Mouse (Mus musculus) thymus, postnatal 36 days (tissue): Measurements from ENCODE around the gene H2-DMb2.

ENCODE experiments used
- DNase-seq, 2 experiments: peaks; one replicate each; pipeline ENCODE4 v3.0.0; 2022; ENCODE audit warnings: mixed read lengths in 2 of 2

Gene H2-DMb2

DNA sequence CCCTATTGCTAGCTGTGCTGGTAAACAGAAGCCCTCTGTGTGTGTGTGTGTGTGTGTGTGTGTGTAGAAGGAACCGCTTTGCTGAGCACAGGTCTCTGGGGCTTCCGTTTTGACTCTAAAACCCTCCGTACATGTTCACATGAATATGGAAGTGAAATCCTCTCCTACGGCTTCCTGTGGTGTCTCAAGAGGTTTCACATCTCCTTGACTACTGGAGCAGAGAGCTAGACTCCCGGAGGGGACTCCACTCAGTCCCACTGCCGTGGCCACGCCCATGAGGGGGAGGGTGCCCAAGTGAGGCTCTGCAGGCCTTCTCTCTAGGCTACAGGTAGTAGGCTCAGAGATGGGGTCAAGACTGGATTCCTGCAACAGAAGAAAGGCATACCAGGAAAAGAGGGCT, at the start of gene H2-DMb2:
Gene H2-DMb2 (plus strand): TSS at position 275 of the 400 bp plus-strand sequence.
- peak; percentile 87 to 90 for DNase-seq

DNA sequence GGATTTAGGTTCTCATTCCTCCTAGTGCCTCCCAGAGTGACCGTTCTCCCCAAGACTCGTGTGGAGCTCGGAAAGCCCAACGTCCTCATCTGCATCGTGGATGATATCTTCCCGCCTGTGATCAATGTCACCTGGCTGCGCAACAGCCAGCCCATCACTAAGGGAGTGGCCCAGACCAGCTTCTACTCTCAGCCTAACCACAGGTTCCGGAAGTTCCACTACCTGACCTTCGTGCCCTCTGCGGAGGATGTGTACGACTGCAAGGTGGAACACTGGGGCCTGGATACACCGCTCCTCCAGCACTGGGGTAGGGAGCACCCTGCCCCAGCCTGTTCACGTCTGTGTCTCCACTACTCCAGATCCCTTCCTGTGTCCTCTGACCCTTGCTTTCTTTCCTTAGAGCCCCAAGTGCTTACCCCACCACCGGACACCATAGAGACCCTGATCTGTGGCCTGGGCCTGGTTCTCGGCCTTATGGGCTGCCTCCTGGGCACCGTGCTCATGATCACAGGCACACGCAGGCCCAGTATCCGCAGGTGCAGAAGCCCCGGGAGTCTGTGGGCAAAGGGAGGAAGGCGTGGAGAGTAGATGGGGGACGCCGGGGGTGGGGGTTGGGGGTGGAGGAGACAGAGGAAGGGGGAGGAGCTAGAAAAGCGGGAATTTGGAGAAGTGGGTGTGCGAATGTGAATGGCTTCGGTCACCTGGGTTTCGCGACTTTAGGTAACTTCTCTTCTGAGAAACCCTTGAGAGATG, 48.6 kb upstream of the H2-DMb2 start:
- DNase-seq: peak; percentile 48 to 68

DNA sequence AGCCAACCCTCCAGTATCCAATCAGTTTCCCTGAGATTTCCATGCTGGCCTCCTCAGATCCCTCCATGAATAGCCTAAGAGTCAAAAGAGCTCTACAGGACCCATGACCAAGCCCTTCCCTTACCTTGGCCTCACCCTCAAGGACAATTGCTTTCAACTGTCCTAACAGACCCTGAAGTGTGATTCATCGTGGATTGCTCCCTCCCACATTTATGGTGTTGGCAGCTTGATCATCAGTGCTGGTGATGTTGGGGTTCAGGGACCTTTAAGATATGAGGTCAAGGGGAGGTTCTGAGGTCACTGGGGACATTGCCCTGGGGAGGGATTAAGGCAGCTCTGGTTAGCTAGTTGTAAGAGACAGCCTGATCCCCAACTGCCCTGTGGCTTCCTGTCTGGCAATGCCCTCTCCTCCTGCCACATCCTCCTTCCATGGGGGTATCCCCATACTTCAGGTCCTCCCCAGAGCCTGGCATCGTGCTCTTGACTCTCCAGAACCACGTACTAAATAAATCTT, 46.6 kb upstream of the H2-DMb2 start:
- DNase-seq: no peak

DNA sequence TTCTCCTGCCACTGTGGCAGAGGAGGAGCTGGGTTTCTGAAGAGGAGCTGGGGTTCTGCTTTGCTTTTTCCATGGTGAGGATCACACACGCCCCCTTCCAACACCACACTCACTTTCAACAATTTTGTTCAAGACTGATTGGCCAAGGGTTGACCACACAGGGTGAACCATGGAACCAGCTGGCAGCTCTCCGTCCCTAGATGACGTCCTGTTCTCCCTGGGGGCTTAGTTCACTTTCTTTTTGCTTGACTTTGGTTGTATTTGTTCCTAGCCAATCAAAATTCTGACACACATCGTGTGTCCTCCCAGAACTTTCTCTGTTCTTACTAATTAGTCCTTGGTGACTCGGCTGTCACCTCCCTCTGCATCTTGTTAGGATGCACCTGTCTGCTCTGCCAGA, 45.8 kb upstream of the H2-DMb2 start:
- no peak for DNase-seq

DNA sequence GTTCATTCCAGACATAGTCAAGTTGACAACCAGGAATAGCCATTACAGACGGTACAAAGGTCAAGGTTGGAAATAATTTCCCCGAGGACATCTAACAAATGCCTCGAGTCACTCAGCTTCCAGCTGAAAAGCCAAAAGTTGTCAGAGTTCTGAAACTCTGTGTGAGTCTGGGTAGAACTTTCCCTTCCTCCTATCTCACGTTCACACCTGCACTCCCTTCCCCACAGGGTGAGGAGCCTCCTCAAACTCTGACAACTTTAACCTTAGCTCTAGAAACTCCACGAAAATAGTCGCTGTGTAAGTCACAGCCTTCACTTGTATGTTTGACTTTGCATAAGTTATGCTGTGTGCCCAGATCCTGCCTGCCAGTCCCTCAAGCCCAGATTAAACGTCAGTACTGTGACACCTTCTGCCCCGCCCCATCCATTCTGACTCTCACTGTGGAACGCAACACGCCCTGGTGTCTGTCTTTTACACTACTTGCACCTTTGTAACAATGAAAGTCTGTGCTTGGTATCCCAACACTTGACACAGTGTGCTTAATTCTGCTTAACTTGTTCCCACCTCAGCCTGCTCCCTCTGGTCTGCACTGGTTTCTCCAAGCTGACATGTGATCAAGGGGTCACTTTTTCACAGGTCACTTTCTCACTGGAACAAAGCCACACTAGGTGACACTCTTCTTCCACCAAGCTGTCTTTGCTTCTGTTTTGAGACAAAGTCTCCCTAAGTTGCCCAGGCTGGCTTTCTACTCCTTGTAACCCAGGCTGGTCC, 44.2 kb upstream of the H2-DMb2 start:
- no peak for DNase-seq

DNA sequence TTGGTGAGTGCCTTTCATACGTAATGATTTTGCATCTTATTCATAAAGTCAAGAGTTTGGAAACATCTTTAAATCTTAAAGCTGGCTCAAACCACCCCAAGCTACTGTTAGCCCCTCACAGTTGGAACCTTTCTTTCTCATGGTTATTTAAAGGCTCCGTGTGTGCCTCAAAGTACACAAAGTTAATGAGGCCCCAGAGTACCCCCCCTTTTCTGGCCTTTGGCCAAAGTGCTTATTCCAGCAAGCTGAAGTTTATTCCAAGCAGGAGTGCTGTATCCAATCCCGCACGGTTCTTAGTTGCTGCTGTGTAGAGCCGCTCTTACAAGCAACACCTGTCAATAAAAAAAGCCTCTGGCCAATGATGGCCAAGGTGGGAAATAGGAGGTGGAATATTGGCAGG, 43.6 kb upstream of the H2-DMb2 start:
- DNase-seq: no peak

DNA sequence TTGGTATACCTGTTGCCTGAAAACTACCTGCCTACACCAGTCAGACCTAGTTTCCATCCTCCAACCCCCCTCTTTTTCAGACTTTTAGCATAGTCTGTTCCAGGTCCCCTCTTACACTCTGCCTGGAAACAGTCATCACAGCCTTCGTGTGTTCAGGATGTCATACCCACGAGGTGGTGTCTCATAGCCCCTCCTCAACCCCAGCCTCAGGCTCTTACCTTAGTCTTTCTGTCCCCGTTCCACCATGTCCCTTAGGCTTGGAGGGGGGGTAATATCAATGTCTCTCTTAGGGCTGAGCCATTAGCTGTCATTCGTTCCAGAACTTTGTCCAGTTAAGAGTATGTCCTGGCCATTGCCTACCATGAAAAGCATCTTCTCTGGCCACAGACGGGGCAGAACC, 41.9 kb upstream of the H2-DMb2 start:
- no peak for DNase-seq

DNA sequence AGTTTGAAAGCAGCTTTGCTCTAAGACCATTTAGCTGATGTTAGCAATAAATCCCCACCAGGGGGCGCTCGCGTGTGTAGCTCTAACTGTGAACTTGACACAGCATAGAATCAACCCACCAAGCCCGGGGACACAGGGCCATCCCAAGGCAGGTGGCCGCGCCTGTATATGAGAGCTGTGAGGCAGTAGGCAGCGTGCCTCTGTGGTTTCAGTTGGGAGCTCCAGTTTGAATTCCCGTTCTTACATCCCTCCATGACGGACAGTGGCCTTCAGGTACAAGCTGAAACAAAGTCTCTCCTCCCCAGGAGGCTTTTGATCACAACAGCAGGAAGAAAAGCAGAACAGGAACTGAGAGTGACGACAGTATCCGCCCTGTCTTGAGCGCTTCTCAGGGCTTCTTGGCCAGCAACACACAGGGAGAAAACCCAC, 41.5 kb upstream of the H2-DMb2 start:
- peak; percentile 93 to 97 for DNase-seq

DNA sequence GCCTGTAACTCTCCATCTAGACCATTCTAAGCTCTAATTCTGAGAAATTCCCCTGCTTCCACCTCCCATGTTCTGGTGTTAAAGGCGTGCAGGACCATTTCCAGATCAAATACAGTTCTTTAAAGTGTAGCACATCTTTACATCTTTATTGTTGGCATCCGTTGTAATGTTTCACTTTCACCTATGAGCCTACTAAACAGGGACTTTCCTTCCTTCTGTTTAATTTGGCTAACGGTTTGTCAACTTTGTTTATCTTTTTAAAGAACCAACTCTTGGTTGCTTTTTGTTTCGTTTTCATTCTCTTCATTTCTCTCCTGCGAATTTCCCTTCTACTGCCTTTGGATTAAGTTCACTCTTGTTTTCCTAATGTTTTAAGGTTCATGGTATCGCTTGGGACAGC, 40.3 kb upstream of the H2-DMb2 start:
- DNase-seq: no peak

DNA sequence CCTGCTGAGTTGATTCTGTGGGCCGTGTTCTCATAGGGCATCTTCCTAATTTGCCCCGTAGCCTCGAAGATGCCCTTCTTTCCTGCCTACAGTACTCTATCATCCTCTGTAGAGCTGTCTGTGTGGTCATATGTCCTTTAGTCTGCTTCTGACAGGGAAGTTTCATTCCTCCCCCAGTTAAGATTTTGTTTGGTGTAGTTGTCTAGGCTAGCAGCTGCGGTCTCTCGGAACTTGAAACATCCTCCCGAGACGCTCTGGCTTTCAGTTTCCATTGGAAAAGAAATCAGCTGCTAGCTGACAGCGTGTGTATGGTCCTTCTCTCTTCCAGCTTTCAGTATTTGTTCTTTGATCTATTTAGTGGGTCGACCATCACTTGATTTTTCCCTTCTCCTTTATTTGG, 38.3 kb upstream of the H2-DMb2 start:
- DNase-seq: no peak

DNA sequence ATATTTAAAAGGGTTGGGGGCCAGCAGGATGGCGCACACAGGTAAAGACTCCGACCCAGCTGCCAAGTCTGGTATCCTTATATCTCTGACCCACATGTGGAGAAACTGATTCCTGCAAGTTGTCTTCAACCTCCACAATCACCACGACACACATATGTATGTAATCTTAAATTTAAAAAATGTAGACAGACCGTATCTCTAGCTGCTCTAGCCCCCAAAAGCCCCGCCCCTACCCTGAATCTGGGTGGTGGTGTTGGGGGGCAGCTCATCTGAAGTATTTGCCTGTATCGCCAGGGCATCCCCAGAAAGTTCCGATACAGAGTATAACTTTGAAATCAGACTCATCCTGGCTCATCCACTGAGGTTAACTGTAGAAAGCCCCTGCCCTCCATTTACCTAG, 36.6 kb upstream of the H2-DMb2 start:
- DNase-seq: no peak

DNA sequence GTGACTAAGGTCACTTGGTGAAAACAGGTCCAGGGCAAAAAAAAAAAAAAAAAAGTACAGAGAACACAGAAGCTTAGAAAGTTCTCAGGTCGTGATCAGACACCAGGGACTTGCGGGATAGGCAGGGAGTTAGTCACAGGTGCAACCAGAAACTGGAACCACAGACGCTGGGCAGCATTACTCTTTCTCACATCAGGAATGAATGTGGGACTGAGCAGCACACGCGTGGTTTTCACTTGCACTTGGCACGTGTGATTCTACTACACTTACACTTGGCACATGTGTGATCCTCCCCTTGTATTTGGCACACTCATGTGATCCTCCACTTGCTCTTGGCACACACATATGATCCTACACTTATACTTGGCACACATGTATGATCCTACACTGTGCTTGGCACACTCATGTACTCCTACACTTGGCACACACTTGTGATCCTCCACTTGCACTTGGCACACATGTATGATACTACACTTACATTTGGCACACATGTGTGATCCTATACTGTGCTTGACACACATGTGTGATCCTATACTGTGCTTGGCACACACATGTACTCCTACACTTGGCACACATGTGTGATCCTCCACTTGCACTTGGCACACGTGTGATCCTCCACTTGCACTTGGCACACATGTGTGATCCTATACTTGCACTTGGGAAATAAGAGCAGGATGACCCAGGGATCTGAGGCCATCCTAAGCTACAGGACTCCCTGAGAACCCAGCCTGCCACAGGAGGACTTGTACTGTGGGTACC, 35.8 kb upstream of the H2-DMb2 start:
- DNase-seq: no peak

DNA sequence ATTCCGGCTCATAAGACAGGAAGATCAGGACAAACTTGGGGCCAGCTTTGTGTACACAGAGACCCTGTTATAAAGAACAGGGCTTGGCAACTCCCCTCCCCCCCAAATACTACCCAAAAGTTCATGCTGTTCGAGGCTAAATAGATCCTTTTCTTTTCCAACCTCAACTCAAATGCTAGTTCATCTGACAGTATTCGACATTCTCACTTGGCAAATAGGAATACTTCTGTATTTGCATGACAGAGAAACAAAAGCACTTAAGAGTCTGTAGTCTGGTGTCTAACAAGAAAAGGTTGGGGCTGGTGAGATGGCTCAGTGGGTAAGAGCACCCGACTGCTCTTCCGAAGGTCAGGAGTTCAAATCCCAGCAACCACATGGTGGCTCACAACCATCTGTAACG, 34.6 kb upstream of the H2-DMb2 start:
- no peak for DNase-seq

DNA sequence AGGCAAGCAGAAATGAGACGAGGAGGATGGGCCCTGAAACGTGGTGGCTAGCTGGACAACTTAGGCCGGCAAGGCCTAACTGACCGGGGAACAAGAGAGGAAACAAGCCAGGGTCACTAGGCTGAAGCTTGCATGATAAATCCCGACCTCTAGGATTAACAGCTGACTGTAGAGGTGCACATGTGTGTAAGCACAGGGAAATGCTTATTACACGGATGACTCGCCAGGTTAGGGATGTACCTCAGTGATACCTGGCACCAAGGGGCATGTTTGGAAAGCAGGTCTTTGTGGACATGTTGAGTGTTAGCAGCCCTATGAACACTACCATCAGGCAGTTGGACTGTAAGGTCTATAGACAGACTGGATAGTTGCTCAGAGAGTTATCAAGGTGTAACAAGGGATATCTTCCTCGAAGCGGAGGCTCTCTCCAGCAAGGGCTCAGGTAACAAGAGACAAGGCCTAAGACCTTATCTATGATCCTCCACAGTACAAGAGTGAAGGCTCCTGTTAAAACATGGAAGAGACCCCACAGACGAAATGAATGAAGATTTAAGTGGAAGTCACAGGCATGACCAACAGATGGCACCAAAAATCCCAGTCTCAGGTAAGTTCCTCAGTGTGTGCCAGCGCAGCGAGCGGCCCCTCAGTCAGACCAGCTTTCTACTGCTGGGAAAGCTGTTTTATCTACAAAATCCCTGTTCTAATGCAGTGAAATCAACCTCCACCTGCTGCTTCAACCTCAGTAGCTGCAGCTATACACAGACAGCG, 33.9 kb upstream of the H2-DMb2 start:
- DNase-seq: peak; percentile 42 to 46

DNA sequence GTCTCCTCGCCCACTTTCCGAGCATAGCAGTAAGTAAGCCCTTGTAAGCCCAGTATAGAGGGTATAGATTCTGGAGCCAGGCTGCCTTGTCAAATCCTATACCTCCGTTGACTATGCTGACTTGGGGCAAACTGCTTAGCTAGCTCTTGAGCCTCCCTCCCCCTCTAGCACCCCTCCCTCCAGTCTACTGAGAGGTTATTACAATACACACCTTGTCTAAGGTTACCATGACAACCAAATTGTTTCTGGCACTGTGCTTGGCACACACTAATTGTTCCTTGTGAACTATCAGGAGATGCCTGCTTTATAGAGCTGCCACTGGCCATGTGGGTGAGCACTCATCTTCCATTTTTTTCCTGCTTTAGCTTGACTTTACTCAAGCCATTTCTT, 33.3 kb upstream of the H2-DMb2 start:
- DNase-seq: no peak

DNA sequence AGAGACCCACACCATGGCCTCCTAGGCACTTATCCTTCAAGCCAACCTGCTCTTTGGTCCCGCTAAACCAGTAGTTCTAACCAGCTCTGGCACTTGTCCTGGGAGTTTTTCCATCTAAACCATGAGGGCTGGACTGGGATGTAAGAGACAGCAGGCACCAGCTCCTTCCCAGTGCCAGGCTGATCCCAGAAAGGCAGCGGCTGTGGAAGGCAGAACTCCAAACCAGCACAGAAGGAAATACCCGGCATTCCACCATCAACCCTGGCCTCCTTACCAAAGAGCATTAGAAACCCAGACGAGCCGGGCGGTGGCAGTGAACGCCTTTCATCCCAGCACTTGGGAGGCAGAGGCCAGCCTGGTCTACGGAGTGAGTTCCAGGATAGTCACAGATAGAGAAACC, 32.8 kb upstream of the H2-DMb2 start:
- DNase-seq: no peak

DNA sequence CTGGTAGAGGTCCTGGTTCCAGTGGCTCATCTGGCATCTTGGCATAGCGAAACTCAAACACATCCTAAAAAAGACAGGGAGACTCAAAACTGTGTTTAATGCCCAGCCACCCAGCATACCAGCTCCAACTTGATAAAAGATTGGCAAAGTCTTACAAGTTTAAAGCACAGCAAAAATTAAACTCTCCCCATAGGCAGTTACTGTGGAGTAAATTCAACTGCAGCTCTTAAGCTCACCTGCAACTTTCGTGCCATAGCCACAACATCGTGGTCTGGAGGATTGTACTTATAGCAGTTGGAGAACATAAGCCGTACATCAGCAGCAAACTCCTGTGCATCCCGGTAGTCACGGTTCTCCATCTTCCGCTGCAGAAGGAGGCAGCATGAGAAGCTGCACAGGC, 29.0 kb upstream of the H2-DMb2 start:
- no peak for DNase-seq

DNA sequence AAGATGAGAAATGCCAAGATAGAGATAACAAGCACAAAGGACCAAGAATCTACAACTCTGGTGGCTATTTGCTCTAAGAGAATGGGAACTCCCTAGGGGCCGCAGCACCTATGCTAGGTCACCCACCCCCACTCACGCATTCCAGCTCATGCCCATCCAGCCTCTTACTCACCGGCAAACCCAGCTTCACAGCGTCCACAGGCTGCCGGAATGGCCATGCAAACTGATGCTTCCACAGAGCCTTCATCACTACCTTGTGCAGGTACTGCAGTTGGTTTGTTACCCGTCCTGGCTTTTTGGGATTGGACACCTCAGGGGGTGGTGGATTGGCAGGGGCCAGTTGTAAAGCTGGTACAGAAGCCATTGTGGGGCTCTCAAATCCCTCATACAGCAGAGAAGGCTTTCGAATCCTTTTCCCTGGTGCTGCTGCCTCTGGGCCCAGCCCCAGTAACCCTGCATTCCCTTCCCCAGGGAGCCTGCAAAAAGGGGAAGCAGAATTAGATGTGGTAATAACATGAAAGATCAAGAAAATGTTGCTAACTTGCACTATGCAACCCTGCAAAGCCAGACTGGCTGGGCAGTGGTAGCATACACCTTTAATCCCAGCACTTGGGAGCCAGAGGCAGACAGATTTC, 26.3 kb upstream of the H2-DMb2 start:
- DNase-seq: no peak

DNA sequence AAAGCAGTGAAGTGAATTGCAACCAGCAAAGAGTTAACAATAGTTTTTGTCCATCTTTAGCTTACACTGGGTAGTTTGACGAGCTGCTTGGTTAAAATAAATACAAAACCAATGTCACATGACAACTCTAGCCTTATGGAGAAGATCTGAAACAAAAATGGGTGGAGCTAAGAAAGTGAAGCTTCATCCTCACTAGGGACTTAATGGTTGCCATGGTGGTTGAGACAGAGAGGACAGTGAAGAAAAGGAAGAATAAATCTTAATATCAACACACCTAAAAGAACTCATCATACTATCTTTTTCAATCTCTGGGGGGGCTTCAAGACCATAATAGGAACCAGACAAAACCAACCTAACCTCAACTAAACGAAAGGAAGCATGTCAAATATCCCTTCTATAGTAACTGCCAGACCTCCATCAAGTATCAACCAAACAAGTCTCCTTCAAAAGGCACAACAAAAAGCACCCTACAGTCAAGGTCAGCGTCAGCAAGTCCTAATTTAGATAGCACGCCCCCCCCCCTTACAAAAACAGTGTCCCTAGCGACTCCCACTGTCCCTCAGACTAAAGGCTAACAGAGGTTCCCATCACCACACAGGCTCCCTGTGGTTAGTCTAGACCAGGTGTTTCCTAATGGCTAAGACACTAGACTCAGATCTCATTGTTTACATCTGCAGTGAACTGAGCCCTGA, 25.5 kb upstream of the H2-DMb2 start:
- DNase-seq: no peak

DNA sequence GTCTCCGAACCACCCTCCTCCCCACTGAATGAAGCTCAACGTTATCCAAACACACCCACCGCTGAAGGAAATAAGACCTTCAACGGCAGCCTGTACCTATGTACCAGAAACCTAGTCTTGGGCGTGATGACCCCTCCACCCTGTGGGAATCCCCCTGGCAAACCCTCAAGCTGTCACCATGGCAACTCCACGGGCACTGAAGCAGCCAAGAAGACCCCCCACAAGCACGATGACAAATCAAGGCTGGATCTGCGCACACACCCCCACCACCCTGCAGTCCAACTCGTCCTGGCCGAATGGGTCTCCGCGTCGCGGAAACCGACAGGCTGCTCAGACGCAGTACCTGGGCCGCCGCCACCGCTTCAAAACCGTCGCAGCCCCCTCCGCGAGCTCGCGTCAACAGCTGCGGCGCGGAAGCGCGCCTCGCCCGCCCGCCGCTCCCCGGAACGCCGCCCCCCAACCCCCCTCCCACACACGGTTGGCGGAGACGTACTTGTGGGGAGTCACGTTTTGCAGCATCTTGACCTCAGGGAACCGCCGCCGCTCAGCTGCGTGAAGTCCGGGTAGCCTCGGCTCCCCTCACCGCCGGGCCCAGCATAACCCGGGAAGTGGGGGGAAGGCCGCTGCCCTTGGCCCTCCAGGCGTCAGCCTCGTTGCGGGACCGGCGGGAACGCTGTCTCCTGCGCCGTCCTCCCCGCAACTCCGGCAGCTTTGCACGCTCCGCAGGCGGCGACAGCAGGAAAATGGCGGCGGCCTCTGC, 24.8 kb upstream of the H2-DMb2 start:
- DNase-seq: peak; percentile 75 to 82

DNA sequence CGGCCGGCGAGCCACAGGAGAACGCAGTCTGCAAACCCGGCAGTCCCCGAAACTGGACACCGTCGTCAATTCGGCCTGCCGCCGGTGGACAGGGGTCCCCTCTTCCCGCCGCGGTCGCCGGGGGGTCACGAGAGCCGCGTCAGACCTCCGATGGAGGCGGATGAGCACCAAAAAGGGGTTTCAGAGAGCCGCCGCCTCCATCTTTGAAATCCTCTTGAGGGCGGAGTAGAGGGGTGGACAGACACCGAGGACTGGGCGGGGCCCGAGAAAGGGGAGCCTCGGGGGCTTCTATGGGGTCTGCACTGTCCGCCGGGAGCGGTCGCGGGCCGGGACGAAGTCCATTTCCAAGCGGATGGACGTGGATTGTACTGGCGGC, 24.2 kb upstream of the H2-DMb2 start:
- DNase-seq: no peak
